Mouse (Mus musculus) gastrocnemius, postnatal 25 days (tissue): ENCODE results near the gene Tmem259. TPM values are rescaled to one million over a fixed set of nuclear protein-coding genes. Genes with fewer than 3 reads are reported as not detected.
A peak's percentile ranks its signal among the peaks of the same experiment; 100 is the strongest.
"Not testable (repeated sequence)": the region's sequence is repeated elsewhere in the genome, so short reads cannot be mapped to it uniquely, and the experiment has no call there.

Experiments
- DNase-seq: peaks from one replicate; pipeline ENCODE4 v3.0.0; 2022
- total RNA-seq, 2 experiments: library from RNA; stranded (reverse); gene quantifications; 1 replicate in 1 of 2; 2 replicates in 1 of 2; pipeline ENCODE4 v1.2.3; 2021

The Tmem259 gene
- total RNA-seq, 2 experiments from 2014 or later = 70.1 to 80.6 TPM

GRCm38 (mm10) chr10:79965325-79965724 lies 18.8 kb downstream of the Tmem259 start:
- DNase-seq = no peak

- no peak for DNase-seq
Measured at GRCm38 (mm10) chr10:79964727-79965126, 19.4 kb downstream of the Tmem259 start.

- DNase-seq = no peak
Measured at GRCm38 (mm10) chr10:79960671-79961294, 23.3 kb downstream of the Tmem259 start.

GRCm38 (mm10) chr10:79959847-79960601 lies 24.1 kb downstream of the Tmem259 start, which contains the start of gene Wdr18:
Gene Wdr18 (plus strand): TSS chr10:79960152.
- DNase-seq = peak; percentile 99

- DNase-seq = not testable (repeated sequence)
Measured at GRCm38 (mm10) chr10:79959412-79959811, 24.7 kb downstream of the Tmem259 start.

GRCm38 (mm10) chr10:79958140-79958816 lies 25.9 kb downstream of the Tmem259 start:
- peak; percentile 69 for DNase-seq

GRCm38 (mm10) chr10:79956643-79957154 lies 27.4 kb downstream of the Tmem259 start:
- no peak for DNase-seq

GRCm38 (mm10) chr10:79955691-79956090 lies 28.4 kb downstream of the Tmem259 start:
- DNase-seq = no peak

- DNase-seq = no peak
Measured at GRCm38 (mm10) chr10:79953946-79954345, 30.2 kb downstream of the Tmem259 start.

- DNase-seq = no peak
Measured at GRCm38 (mm10) chr10:79950661-79951060, 33.5 kb downstream of the Tmem259 start.

- DNase-seq = no peak
Measured at GRCm38 (mm10) chr10:79949873-79950272, 34.3 kb downstream of the Tmem259 start.

- DNase-seq = no peak
Measured at GRCm38 (mm10) chr10:79947502-79947901, 36.6 kb downstream of the Tmem259 start.

GRCm38 (mm10) chr10:79946752-79947322 lies 37.3 kb downstream of the Tmem259 start:
- no peak for DNase-seq

GRCm38 (mm10) chr10:79945507-79946234 lies 38.5 kb downstream of the Tmem259 start:
- DNase-seq = no peak

GRCm38 (mm10) chr10:79943471-79943901 lies 40.6 kb downstream of the Tmem259 start:
- no peak for DNase-seq

GRCm38 (mm10) chr10:79942988-79943387 lies 41.1 kb downstream of the Tmem259 start:
- DNase-seq = no peak

- peak; percentile 47 for DNase-seq
Measured at GRCm38 (mm10) chr10:79940749-79941148, 43.4 kb downstream of the Tmem259 start.

GRCm38 (mm10) chr10:79937775-79938526 lies 46.2 kb downstream of the Tmem259 start:
- no peak for DNase-seq

GRCm38 (mm10) chr10:79936911-79937441 lies 47.2 kb downstream of the Tmem259 start:
- peak; percentile 63 for DNase-seq

GRCm38 (mm10) chr10:79936284-79936910 lies 47.7 kb downstream of the Tmem259 start:
- DNase-seq = no peak
